Mouse (Mus musculus) kidney, postnatal 14 days (tissue): ENCODE measurements around the gene Ascl4.

Experiments used
- DNase-seq: peaks from one replicate; pipeline ENCODE4 v3.0.0; 2022; ENCODE audit warnings: mixed read lengths

Gene Ascl4

GRCm38 (mm10) chr10:85927676-85928445, at the start of gene Ascl4:
Gene Ascl4, plus strand, starts transcription at chr10:85927681.
- peak; percentile 12 for DNase-seq

GRCm38 (mm10) chr10:85879886-85880486, 47.5 kb upstream of the Ascl4 start:
- no peak for DNase-seq

DNA sequence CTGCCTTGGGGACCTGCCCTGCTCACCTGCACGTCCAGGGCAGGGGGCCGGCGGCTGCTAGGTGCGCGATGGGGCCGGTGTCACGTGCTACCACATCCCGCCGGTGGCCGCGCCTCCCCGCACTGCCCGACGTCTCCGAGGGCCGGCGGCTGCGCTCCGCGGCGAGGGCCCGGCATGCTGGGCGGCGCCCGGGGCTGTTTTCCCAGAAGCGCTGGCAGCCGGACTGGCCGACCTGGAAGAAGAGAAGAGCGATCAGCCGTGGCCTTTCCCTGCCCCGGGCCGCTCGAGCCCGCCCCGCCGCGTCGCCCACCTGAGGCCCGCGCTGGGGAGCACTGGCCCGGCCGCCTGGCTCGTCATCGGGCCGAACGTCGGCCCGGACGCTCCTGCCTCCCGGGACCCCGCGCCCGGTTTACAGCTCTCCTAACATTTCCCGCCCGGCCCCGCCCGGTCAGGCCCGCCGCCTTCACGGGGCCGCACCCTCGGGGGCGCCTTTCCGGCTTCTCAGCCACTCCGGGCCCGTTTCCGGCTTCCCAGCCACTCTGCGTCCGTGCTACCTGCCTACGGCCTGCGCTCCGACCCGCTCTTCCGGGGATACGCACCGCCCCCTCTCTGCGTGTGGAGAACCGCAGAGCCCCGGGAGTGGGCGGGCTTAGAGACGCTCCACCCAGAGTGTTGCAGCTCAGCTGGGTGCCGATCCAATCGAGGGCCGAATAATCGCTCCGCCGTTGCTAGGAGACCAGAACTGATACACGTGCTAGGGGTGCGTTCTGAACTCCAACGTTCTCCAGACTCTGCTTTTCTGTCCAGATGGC, 10.8 kb upstream of the Ascl4 start, which contains the start of gene Prdm4:
Gene Prdm4 (minus strand): TSS at position 645 of the 812 bp plus-strand sequence.
- DNase-seq, result peak; percentile 98

- DNase-seq, result peak; percentile 80
Observed at GRCm38 (mm10) chr10:85928499-85929207, 1.2 kb downstream of the Ascl4 start.

DNA sequence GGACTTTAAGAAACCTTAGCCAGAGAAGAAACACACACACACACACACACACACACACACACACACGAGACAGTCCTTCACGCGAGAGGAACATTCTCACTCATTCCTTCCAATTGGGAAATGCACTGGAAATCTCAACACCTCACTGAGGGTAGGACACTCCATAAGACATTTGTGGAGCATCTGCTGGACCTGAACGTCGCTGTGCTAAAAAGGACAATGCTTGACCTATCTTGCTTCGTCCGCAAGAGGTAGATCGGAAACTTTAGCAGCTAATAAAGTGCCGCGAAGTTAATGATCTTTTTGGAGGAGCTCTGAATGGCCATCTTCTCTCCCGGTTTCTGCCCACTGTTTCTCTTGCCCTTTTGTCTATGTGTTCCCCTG, 1.7 kb downstream of the Ascl4 start:
- DNase-seq, result no peak

- DNase-seq, result no peak
Observed at GRCm38 (mm10) chr10:85929962-85930361, 2.5 kb downstream of the Ascl4 start.

DNA sequence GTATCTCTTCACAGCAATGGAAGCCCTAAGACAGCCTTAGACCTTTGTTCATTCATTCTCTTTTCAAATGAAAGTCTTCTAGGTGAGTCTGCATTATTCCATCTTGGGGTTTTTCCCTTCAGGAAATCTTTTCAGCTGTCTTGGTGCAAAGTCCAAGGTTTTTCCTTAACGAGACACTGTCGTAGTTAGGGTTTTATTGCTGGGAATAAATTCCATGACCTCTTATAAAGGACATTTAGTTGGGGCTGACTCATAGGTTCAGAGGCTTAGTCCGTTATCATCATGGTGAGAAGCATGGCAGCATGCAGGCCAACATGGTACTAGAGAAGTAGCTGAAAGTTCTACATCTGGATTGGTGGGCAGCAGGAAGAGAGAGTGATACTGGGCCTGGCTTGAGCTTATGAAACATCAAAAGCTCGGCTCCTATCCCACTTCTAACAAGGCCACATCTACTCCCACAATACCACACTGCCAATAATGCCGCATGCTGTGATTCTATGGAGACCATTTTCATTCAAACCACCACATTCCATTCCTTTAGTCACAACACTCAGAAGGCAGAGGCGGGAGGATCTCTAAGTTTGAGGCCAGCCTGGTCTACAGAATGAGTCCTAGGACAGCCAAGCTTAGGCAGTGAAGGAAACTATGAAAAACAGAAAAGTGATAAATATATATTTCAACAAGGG, 8.9 kb downstream of the Ascl4 start:
- DNase-seq, result no peak

DNA sequence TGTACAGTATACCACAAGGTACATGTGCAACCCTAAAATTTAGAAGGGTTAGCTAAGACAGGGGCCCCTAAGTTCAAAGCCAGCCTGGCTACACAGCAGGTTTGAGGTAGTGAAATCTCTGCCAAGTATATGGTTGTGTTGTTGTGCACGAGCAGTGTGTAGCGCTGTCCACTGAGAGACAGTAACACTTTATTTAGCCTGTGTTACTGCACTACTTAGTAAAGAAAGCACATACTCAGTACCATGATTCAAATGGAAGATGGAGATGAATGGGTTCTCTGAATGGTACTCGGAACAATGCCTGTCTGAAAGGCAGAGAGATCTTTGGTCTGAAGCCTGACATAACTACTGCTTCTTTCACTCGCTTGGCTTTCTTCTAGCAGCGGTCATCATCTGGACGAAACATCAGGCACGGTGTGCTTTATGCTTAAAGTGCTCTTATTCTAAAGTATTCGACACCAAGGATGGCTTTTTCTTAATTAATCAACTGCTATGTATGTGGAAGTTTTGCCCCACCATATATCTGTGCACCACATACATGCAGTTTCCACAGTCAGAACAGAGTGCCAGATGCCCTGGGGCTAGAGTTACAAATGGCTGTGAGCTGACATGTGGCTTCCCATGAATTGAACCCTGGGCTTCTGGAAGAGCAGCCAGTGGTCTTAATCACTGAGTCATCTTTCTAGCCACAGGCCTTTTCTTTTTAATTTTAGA, 21.2 kb downstream of the Ascl4 start:
- no peak for DNase-seq

DNA sequence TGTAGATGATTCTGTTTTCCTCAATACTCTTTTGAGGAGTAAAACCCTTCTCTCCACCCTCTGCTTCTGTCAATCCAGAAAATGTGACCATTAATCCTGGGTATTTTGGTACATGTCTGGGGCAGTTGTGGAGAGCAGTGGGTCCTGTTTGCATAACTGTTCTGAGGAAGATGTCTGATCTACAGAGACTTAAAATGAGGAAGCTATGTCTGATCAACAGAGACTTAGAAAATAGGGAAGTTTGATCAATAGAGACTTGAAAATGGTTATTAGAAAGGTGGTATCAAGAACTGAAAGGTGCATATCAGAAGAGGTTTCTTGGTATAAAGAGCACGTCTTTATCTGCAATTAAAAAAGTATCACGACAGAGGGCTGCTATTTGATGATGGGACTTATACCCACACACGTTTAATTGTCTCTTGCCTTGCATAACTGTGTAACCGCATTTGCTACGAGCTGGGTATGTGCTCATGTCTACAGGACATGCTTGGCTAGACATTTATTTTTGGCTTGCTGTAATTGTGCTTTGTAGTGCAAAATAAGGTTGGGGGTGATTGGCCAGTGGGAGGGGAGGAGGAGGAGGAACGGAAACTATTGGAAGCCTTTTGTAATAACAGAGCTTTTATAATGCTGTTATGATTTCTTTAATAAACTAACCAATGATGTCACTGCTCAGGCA, 24.4 kb downstream of the Ascl4 start:
- DNase-seq, result no peak

DNA sequence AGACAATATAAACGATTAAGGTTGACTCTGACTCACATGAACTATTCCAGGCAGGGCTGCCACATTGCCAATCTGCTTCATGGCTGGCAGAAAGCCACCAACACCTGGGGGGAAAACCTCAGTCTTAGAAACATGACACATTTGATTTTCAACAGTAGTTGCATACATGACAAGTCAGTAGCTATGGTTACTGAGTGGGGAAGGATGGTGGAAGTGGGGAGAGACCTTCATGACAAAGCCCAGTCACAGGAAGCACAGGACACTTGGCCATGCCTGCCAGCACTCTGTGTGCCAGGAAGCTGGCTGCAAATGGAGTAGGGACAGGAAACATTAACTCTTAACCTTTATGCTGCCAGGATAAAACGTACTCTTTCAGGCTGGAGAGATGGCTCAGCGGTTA, 25.9 kb downstream of the Ascl4 start:
- peak; percentile 33 for DNase-seq

- DNase-seq, result peak; percentile 13
Observed at GRCm38 (mm10) chr10:85954429-85954828, 26.9 kb downstream of the Ascl4 start.

GRCm38 (mm10) chr10:85956871-85957419, 29.5 kb downstream of the Ascl4 start:
- DNase-seq, result no peak

- peak; percentile 97 for DNase-seq
Observed at GRCm38 (mm10) chr10:85957464-85957950, 30.0 kb downstream of the Ascl4 start, which contains the start of gene Rtcb. Gene Rtcb, minus strand, starts transcription at chr10:85957823.

- DNase-seq, result peak; percentile 19
Observed at GRCm38 (mm10) chr10:85962897-85963296, 35.4 kb downstream of the Ascl4 start.

DNA sequence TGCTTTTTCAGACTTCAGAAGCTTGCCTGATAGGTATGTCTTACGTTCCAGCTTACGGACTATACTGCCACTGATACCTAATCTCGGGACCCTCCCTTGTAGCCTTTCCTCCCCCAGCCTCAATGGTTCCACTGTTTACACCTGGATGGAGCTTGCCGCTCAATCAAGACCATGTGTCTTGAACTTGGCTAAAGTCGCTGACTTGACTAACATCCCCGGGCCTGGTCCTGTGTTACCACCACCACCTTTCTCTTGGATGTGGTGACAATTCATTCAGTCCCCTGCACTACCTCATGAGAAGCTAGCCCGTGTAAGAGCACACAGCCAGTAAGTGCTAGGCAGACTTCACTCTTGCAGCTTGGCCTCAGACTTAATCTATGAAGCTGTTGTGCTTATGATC, 36.8 kb downstream of the Ascl4 start:
- no peak for DNase-seq

DNA sequence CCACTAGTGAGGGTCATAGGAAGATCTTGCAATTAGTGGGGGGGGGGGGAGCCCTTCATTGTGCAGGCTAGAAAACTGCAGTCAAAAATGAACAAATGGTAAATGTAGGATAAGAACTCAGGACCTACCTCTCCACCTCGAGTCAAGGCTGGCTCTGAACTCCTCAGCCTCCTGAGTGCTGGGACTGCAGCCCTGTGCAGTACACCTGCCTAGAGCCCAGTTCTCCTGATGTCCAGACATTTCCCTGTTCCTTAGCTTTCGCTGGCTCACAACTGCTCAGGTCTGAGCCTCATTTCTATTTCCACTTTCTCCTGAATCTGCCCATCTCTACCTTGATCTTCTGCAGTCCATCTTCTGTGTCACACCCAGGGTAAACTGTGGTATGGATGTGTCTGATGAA, 39.0 kb downstream of the Ascl4 start:
- DNase-seq, result no peak

GRCm38 (mm10) chr10:85967411-85968156, 40.1 kb downstream of the Ascl4 start:
- DNase-seq, result no peak

DNA sequence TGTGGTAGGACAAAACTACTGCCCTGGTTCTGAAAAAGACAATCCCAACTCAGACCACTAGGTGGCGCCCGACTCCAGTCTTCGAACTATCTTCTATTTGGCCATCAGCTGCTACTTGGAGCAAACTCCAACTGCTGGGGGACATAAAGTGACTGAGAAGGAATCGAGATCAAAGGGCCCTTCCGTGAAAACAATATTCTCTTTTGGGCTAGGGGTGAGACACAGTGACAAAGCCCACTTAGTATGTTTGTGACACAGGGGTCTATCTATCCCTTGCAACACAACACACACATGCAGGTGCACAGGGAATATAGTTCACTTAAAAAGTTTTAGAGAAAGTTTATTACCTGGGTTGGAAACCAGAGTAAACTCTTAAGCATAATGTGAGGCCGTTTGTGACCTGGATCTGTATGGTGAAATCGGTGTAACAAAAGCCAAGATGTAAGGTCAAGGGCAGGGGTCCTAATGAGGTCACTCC, 40.7 kb downstream of the Ascl4 start:
- peak; percentile 89 for DNase-seq

GRCm38 (mm10) chr10:85968731-85969130, 41.2 kb downstream of the Ascl4 start:
- DNase-seq, result peak; percentile 14
